Mouse (Mus musculus) kidney, embryonic 16.5 days (tissue): ENCODE results near the gene Sart1. TPM values are rescaled to one million over a fixed set of nuclear protein-coding genes. Genes with fewer than 3 reads are reported as not detected.
A peak's percentile ranks its signal among the peaks of the same experiment; 100 is the strongest.

Source experiments
- ATAC-seq: fragments of 200-750 bp; cut with Nextera tagmentation; 2 replicates; pipeline ENCODE4 v1.8.0; 2017; ENCODE audit warnings: moderate TSS enrichment; ENCODE audit not compliant: low FRiP score, low TSS enrichment
- H3K27ac ChIP-seq: fragments of 300-500 bp; sonication (generic); 2 replicates; pipeline ENCODE4 v1.5.1; 2014; ENCODE audit warnings: low read length
- H3K27me3 ChIP-seq: fragments of 300-500 bp; sonication (generic); 2 replicates; pipeline ENCODE4 v1.6.1; 2014; ENCODE audit warnings: low read length, control low read depth, mixed read lengths; ENCODE audit not compliant: insufficient read depth
- H3K36me3 ChIP-seq: fragments of 300-500 bp; sonication (generic); 2 replicates; pipeline ENCODE4 v1.6.1; 2014; ENCODE audit warnings: low read length, control low read depth, mixed read lengths; ENCODE audit not compliant: insufficient read depth
- H3K4me1 ChIP-seq: fragments of 300-500 bp; sonication (generic); 2 replicates; pipeline ENCODE4 v1.6.1; 2014; ENCODE audit warnings: low read length, control low read depth, mixed read lengths; ENCODE audit not compliant: insufficient read depth
- H3K4me2 ChIP-seq: fragments of 300-500 bp; sonication (generic); replicated peaks from 2 replicates; pipeline ENCODE4 v1.6.1; 2014; ENCODE audit warnings: low read depth, low read length
- H3K4me3 ChIP-seq: fragments of 300-500 bp; sonication (generic); 2 replicates; pipeline ENCODE4 v1.5.1; 2014; ENCODE audit warnings: mild to moderate bottlenecking, low read length
- H3K9ac ChIP-seq: fragments of 300-500 bp; sonication (generic); replicated peaks from 2 replicates; pipeline ENCODE4 v1.6.1; 2014; ENCODE audit warnings: low read length
- H3K9me3 ChIP-seq: fragments of 300-500 bp; sonication (generic); 2 replicates; pipeline ENCODE4 v1.6.1; 2016; ENCODE audit warnings: low read length, control low read depth
- WGBS: fragments of 180-500 bp; shearing (Covaris S2); extraction: QIAGEN DNeasy Blood & Tissue Kit; methylation state at CpG from one replicate; pipeline ENCODE4 v1.1.7; 2014; 5-methylcytosine and 5-hydroxymethylcytosine counted together
- polyA plus RNA-seq: library from polyadenylated mRNA; unstranded; fragments of >200 nt; fragmentation: Nextera tagmentation; extraction: Ambion mirVana; gene quantifications from 2 replicates; pipeline ENCODE4 v1.2.1, GENCODE M21; 2015

The Sart1 gene
- polyA plus RNA-seq = 75.3 and 92.2 TPM in 2 replicates

DNA sequence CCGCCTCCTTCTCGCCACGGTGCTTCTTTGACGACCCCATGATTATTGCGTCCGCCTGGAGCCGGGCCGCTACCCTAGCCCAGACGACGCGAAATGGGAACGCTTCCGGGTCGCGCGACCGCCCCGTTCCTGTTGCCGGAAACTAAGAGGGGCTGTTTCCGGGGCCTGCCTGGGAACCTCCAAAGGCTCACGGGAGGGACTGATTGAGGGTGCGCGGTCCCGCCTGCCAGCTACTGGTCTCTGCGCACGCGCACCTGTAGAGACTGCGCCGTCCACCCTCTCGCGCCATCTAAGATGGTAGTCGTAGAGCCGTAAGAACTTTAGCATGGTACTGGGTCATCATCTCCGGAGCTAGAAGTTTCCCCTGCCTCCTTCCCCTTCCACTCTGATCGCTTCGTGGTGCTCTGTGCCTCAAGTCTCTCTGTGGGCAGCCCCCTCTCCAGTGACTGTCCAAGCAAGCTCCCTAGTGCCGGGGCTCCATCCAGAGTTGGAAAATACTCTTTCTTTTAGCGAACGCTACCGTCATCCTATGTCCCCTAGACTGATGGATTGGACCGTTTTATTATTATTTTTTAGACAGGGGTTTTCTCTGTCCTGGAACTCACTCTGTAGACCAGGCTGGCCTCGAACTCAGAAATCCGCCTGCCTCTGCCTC is at the start of gene Sart1:
Gene Sart1 (minus strand): TSS at position 116 of the 655 bp plus-strand sequence.
- peak; percentile 97 for ATAC-seq
- 3% methylated on average over 43 of the region's 43 CpGs for WGBS
- Histone ChIP-seq H3K9ac (peak within 1 kb of the TSS; percentile 92), H3K4me3 (peak within 1 kb of the TSS; percentile 96), H3K27me3 (no peaks in the 10 kb centered on the region), H3K27ac (peak within 1 kb of the TSS; percentile 91), H3K4me2 (peak within 1 kb of the TSS; percentile 86), H3K36me3 (peaks cover 14% of the 10 kb centered on the region), H3K4me1 (peaks cover 29% of the 10 kb centered on the region), H3K9me3 (no peaks in the 10 kb centered on the region)

DNA sequence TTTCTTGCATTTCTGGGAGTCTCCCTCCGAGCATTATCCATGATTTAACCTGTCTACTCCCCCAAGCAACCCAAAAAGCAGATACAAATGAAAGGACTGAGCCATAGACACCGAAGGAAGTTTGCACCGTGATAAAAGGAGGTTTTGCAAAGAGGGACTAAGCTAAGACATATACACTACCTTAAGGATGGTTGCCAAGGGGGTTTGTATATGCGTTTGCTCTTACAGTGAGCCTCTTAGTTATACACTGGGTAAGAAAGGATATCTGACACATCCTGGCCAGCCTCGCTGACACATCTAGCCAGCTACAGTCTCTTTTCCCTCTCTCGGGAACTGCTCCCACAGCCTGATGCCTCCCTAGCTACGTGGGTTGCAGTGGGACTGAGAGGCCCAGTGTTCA is 45.4 kb upstream of the Sart1 start:
- Histone ChIP-seq H3K4me1 (peaks cover 15% of the 10 kb centered on the region), H3K4me2 (peak overlapping the region; percentile 73), H3K9ac (peak overlapping the region; percentile 67; the same call in 1 of the 2 replicates), H3K9me3 (no peaks in the 10 kb centered on the region), H3K27me3 (no peaks in the 10 kb centered on the region), H3K4me3 (no peak overlapping the region), H3K36me3 (no peaks in the 10 kb centered on the region), H3K27ac (peak overlapping the region; percentile 77; the same call in 1 of the 2 replicates)
- WGBS = 65% methylated on average over 7 of the region's 7 CpGs
- ATAC-seq = no peak

DNA sequence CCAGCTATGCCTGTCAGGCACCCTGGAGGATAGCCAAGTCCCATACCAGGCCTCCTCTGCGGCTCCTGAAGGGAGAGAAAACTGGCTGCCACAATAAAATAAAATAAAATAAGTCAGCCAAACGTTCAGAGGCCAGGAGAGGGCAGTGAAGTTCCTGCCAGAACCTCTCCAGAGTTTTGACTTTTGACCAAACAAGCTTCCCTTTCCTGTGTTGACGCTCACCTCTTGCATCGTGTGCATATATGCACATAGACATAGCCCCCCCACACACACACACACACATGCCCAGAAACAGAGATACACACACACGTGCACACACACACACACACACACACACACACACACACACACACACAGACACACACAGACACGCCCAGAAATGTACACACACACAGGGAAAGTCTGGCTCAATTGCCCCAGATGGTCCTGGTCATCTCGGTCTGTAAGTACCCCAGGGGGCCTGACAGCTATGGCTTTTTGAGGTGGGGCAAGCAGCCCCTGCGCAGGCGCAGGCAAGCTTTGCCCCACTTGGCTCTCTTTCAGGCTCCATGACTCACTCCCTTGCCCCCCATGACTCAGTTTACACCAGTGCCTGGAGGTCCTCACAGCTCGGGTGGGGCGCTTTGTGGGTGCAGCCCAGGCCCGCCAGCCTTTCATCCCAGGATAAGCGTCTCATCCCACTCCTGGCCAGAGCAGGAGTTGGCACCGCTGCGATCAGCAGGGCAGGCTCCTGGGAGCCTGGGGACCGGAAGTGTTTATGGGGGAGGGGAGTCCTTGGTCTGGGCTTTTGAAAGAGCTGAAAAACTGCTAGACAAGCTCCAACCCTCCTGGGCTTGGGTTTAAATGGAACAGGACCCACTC is 44.7 kb upstream of the Sart1 start:
- Histone ChIP-seq H3K4me2 (peak overlapping the region; percentile 73), H3K4me3 (peak overlapping the region; percentile 42), H3K9ac (peak overlapping the region; percentile 67), H3K27me3 (no peaks in the 10 kb centered on the region), H3K9me3 (no peaks in the 10 kb centered on the region), H3K36me3 (no peaks in the 10 kb centered on the region), H3K27ac (peak overlapping the region; percentile 77), H3K4me1 (peaks cover 15% of the 10 kb centered on the region)
- ATAC-seq = peak; percentile 73; the same call in 1 of the 2 replicates
- 6% methylated on average over 16 of the region's 16 CpGs for WGBS

GRCm38 (mm10) chr19:5431911-5432464 is 43.5 kb upstream of the Sart1 start:
- ATAC-seq = no peak
- peaks cover 16% of the 10 kb centered on the region for H3K4me1 ChIP-seq
- H3K27ac ChIP-seq = no peak overlapping the region
- no peaks in the 10 kb centered on the region for H3K27me3 ChIP-seq
- peaks cover 3% of the 10 kb centered on the region; the same call in 1 of the 2 replicates for H3K36me3 ChIP-seq
- WGBS = 67% methylated on average over 4 of the region's 4 CpGs
- H3K9me3 ChIP-seq = no peaks in the 10 kb centered on the region
- H3K9ac ChIP-seq = no peak overlapping the region
- no peak overlapping the region for H3K4me2 ChIP-seq
- no peak overlapping the region for H3K4me3 ChIP-seq

GRCm38 (mm10) chr19:5430408-5430807 is 41.9 kb upstream of the Sart1 start:
- Histone ChIP-seq H3K9ac (no peak overlapping the region), H3K27me3 (no peaks in the 10 kb centered on the region), H3K36me3 (peaks cover 12% of the 10 kb centered on the region), H3K4me1 (peaks cover 29% of the 10 kb centered on the region), H3K9me3 (no peaks in the 10 kb centered on the region), H3K4me2 (no peak overlapping the region), H3K27ac (no peak overlapping the region), H3K4me3 (no peak overlapping the region)
- no peak for ATAC-seq
- 90% methylated on average over 1 of the region's 1 CpGs for WGBS

DNA sequence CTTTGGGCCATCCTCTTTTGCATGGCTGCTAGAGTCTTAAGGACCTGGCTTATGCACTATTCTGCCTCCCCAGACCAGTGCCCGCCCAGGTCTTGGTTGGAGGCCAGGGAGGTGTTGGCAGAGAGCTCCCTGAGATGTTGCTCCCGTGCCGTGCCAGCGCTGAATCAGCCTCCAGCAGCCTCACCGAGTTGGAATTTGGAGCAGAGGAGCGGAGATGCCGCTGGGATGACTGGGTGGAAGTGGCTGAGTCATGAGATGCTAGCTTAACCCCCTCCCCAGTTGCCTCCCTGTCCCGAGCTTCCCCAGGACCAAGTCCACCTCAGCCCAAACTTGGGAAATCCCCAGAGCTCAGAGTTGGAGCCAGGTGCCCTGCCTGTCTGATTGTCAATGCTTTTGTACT is 41.3 kb upstream of the Sart1 start:
- Histone ChIP-seq H3K27ac (no peak overlapping the region), H3K4me1 (peaks cover 29% of the 10 kb centered on the region), H3K4me3 (no peak overlapping the region), H3K36me3 (peaks cover 12% of the 10 kb centered on the region), H3K27me3 (no peaks in the 10 kb centered on the region), H3K9me3 (no peaks in the 10 kb centered on the region), H3K4me2 (no peak overlapping the region), H3K9ac (no peak overlapping the region)
- WGBS = 72% methylated on average over 8 of the region's 8 CpGs
- no peak for ATAC-seq

- no peak for ATAC-seq
Observed at GRCm38 (mm10) chr19:5429219-5429618, 40.7 kb upstream of the Sart1 start.

GRCm38 (mm10) chr19:5428083-5428482 is 39.6 kb upstream of the Sart1 start:
- 83% methylated on average over 2 of the region's 2 CpGs for WGBS
- H3K27ac ChIP-seq = no peak overlapping the region
- H3K9ac ChIP-seq = no peak overlapping the region
- H3K4me3 ChIP-seq = no peak overlapping the region
- no peaks in the 10 kb centered on the region for H3K27me3 ChIP-seq
- no peak overlapping the region for H3K4me2 ChIP-seq
- peaks cover 12% of the 10 kb centered on the region for H3K36me3 ChIP-seq
- H3K4me1 ChIP-seq = peaks cover 27% of the 10 kb centered on the region
- ATAC-seq = no peak
- H3K9me3 ChIP-seq = no peaks in the 10 kb centered on the region

More at GRCm38 (mm10) chr19:5429219-5429618, 40.7 kb upstream of the Sart1 start:
- Histone ChIP-seq H3K36me3 (peaks cover 12% of the 10 kb centered on the region), H3K4me2 (no peak overlapping the region), H3K9ac (no peak overlapping the region), H3K27me3 (no peaks in the 10 kb centered on the region), H3K9me3 (no peaks in the 10 kb centered on the region), H3K27ac (no peak overlapping the region), H3K4me1 (peaks cover 29% of the 10 kb centered on the region), H3K4me3 (no peak overlapping the region)
- 77% methylated on average over 4 of the region's 4 CpGs for WGBS

DNA sequence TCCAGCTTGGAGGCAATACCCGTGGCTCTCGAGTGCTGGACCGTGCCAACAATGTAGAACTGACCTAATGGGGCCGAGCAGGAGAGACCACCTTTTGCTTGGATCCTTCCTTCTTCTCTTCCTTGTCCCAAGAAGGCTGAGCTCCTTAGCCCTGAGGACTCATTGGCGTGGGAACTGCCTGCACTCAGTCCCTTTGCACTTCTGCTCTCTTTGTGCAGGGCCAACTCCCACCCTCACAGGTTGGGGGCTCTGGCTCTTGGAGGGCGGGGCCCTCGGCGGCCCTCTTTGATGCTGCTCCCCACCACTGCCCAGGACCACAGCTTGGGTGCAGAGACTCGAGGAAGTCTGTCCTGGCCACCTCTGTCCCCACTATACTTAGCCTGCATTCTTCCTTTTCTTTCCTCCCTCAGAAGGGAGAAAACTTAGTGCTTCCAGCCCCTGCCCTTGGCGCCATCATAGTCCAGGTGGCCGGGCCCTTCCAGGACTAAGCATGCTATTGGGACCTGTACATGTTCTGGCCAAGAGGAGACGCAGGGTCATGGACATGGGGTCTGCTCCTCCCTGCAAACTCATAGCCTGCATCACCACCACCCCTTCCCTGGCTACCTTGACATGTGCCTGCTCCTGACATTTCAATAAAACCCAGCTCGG is 38.3 kb upstream of the Sart1 start:
- no peak overlapping the region for H3K4me2 ChIP-seq
- peaks cover 29% of the 10 kb centered on the region for H3K4me1 ChIP-seq
- ATAC-seq = no peak
- H3K9me3 ChIP-seq = no peaks in the 10 kb centered on the region
- H3K4me3 ChIP-seq = no peak overlapping the region
- no peaks in the 10 kb centered on the region for H3K27me3 ChIP-seq
- WGBS = 90% methylated on average over 13 of the region's 13 CpGs
- peaks cover 20% of the 10 kb centered on the region for H3K36me3 ChIP-seq
- peak overlapping the region; percentile 5; the same call in 1 of the 2 replicates for H3K9ac ChIP-seq
- H3K27ac ChIP-seq = no peak overlapping the region
